Mouse (Mus musculus) liver, embryonic 13.5 days (tissue): ENCODE measurements around the gene Rbmxl2. TPM values are rescaled to one million over a fixed set of nuclear protein-coding genes. Genes with fewer than 3 reads are reported as not detected.

Experiments
- ATAC-seq: fragments of 200-750 bp; cut with Nextera tagmentation; 2 replicates; pipeline ENCODE4 v1.8.0; 2017; ENCODE audit warnings: low read depth, mild to moderate bottlenecking, moderate number of reproducible peaks, moderate library complexity
- DNase-seq: peaks from one replicate; pipeline ENCODE4 v3.0.0; 2022
- H3K27ac ChIP-seq: fragments of 300-500 bp; sonication (generic); 2 replicates; pipeline ENCODE4 v1.5.1; 2015; ENCODE audit warnings: moderate library complexity, mild to moderate bottlenecking, inconsistent platforms
- H3K27me3 ChIP-seq: fragments of 300-500 bp; sonication (generic); 2 replicates; pipeline ENCODE4 v1.6.1; 2015; ENCODE audit warnings: mild to moderate bottlenecking, inconsistent platforms
- H3K36me3 ChIP-seq: fragments of 300-500 bp; sonication (generic); 2 replicates; pipeline ENCODE4 v1.6.1; 2015; ENCODE audit warnings: mild to moderate bottlenecking, inconsistent platforms
- H3K4me1 ChIP-seq: fragments of 300-500 bp; sonication (generic); replicated peaks from 2 replicates; pipeline ENCODE4 v1.6.1; 2015; ENCODE audit warnings: inconsistent platforms
- H3K4me2 ChIP-seq: fragments of 300-500 bp; sonication (generic); 2 replicates; pipeline ENCODE4 v1.6.1; 2015; ENCODE audit warnings: inconsistent platforms, mild to moderate bottlenecking, moderate library complexity
- H3K4me3 ChIP-seq: fragments of 300-500 bp; sonication (generic); replicated peaks from 2 replicates; pipeline ENCODE4 v1.5.1; 2015; ENCODE audit warnings: mild to moderate bottlenecking, inconsistent platforms
- H3K9ac ChIP-seq: fragments of 300-500 bp; sonication (generic); 2 replicates; pipeline ENCODE4 v1.6.1; 2015; ENCODE audit warnings: mild to moderate bottlenecking, inconsistent platforms
- H3K9me3 ChIP-seq: fragments of 300-500 bp; sonication (generic); replicated peaks from 2 replicates; pipeline ENCODE4 v1.6.1; 2016; ENCODE audit warnings: inconsistent platforms
- WGBS: fragments of 180-500 bp; shearing (Covaris S2); methylation state at CpG from one replicate; pipeline ENCODE4 v1.1.7; 2015; ENCODE audit not compliant: insufficient replicate concordance; 5-methylcytosine and 5-hydroxymethylcytosine counted together
- polyA plus RNA-seq: library from polyadenylated mRNA; unstranded; fragments of >200 nt; fragmentation: Nextera tagmentation; extraction: Ambion mirVana; gene quantifications from 2 replicates; pipeline ENCODE4 v1.2.1, GENCODE M21; 2015

The Rbmxl2 gene
- not detected in 2 replicates for polyA plus RNA-seq

- H3K9ac ChIP-seq, result no peak within 1 kb of the TSS
- no peak within 1 kb of the TSS for H3K27ac ChIP-seq
- DNase-seq, result no peak
- peaks cover 39% of the 10 kb centered on the region for H3K27me3 ChIP-seq
- H3K4me2 ChIP-seq, result no peak within 1 kb of the TSS
- no peak for ATAC-seq
- H3K9me3 ChIP-seq, result peaks cover 15% of the 10 kb centered on the region
- no peaks in the 10 kb centered on the region for H3K4me1 ChIP-seq
- 34% methylated on average over 66 of the region's 70 CpGs for WGBS
- H3K4me3 ChIP-seq, result 0 out of 2 replicates have a peak within 1 kb of the TSS, but pooled peaks have one; percentile 3
- H3K36me3 ChIP-seq, result no peaks in the 10 kb centered on the region
Observed at GRCm38 (mm10) chr7:107209204-107209860, at the start of gene Rbmxl2. Rbmxl2 (plus strand) TSS chr7:107209445.

GRCm38 (mm10) chr7:107166690-107167089 is 42.6 kb upstream of the Rbmxl2 start, which contains the start of gene Nlrp14:
Nlrp14 (plus strand) TSS chr7:107166990.
- no peak within 1 kb of the TSS for H3K4me3 ChIP-seq
- DNase-seq (no peak), ATAC-seq (no peak)
- H3K4me2 ChIP-seq, result no peak within 1 kb of the TSS
- H3K4me1 ChIP-seq, result no peaks in the 10 kb centered on the region
- no peak within 1 kb of the TSS for H3K27ac ChIP-seq
- no peaks in the 10 kb centered on the region for H3K27me3 ChIP-seq
- 63% methylated on average over 10 of the region's 10 CpGs for WGBS
- no peak within 1 kb of the TSS for H3K9ac ChIP-seq
- H3K9me3 ChIP-seq, result no peaks in the 10 kb centered on the region
- H3K36me3 ChIP-seq, result no peaks in the 10 kb centered on the region

- WGBS, result 41% methylated on average over 2 of the region's 2 CpGs
- Histone ChIP-seq H3K9ac (no peak overlapping the region), H3K36me3 (no peaks in the 10 kb centered on the region), H3K4me1 (no peaks in the 10 kb centered on the region), H3K4me2 (no peak overlapping the region), H3K27ac (no peak overlapping the region), H3K27me3 (no peaks in the 10 kb centered on the region), H3K4me3 (no peak overlapping the region), H3K9me3 (no peaks in the 10 kb centered on the region)
- ATAC-seq (no peak), DNase-seq (no peak)
Observed at GRCm38 (mm10) chr7:107180406-107180805, 28.8 kb upstream of the Rbmxl2 start.

GRCm38 (mm10) chr7:107201817-107202216 is 7.4 kb upstream of the Rbmxl2 start:
- Histone ChIP-seq H3K4me1 (no peaks in the 10 kb centered on the region), H3K27ac (no peak overlapping the region), H3K4me2 (no peak overlapping the region), H3K36me3 (no peaks in the 10 kb centered on the region), H3K4me3 (no peak overlapping the region), H3K27me3 (no peaks in the 10 kb centered on the region), H3K9ac (no peak overlapping the region), H3K9me3 (no peaks in the 10 kb centered on the region)
- DNase-seq (no peak), ATAC-seq (no peak)
- WGBS, result 26% methylated on average over 3 of the region's 3 CpGs

- WGBS, result 80% methylated on average over 3 of the region's 3 CpGs
- Histone ChIP-seq H3K9ac (no peak overlapping the region), H3K27ac (no peak overlapping the region), H3K27me3 (peaks cover 39% of the 10 kb centered on the region), H3K9me3 (peaks cover 15% of the 10 kb centered on the region), H3K36me3 (no peaks in the 10 kb centered on the region), H3K4me3 (no peak overlapping the region), H3K4me1 (no peaks in the 10 kb centered on the region), H3K4me2 (no peak overlapping the region)
- ATAC-seq (no peak), DNase-seq (no peak)
Observed at GRCm38 (mm10) chr7:107207843-107208242, 1.4 kb upstream of the Rbmxl2 start.

GRCm38 (mm10) chr7:107210126-107210576 is 906 bp downstream of the Rbmxl2 start:
- H3K4me2 ChIP-seq, result no peak overlapping the region
- no peaks in the 10 kb centered on the region for H3K36me3 ChIP-seq
- H3K4me1 ChIP-seq, result no peaks in the 10 kb centered on the region
- H3K4me3 ChIP-seq, result 0 out of 2 replicates have a peak overlapping the region, but pooled peaks have one; percentile 3
- DNase-seq (no peak), ATAC-seq (no peak)
- H3K9me3 ChIP-seq, result peaks cover 15% of the 10 kb centered on the region
- H3K27me3 ChIP-seq, result peaks cover 39% of the 10 kb centered on the region
- H3K27ac ChIP-seq, result no peak overlapping the region
- 25% methylated on average over 66 of the region's 77 CpGs for WGBS
- H3K9ac ChIP-seq, result no peak overlapping the region

- Histone ChIP-seq H3K4me2 (no peak overlapping the region), H3K4me3 (no peak overlapping the region), H3K4me1 (no peaks in the 10 kb centered on the region), H3K27ac (no peak overlapping the region), H3K9me3 (no peaks in the 10 kb centered on the region), H3K27me3 (peaks cover 11% of the 10 kb centered on the region), H3K36me3 (no peaks in the 10 kb centered on the region), H3K9ac (no peak overlapping the region)
- ATAC-seq, result no peak
- DNase-seq, result no peak
Observed at GRCm38 (mm10) chr7:107215723-107216122, 6.5 kb downstream of the Rbmxl2 start.

- no peaks in the 10 kb centered on the region for H3K4me1 ChIP-seq
- no peak overlapping the region for H3K4me2 ChIP-seq
- no peak overlapping the region for H3K9ac ChIP-seq
- 47% methylated on average over 2 of the region's 2 CpGs for WGBS
- H3K9me3 ChIP-seq, result no peaks in the 10 kb centered on the region
- H3K27ac ChIP-seq, result no peak overlapping the region
- no peak overlapping the region for H3K4me3 ChIP-seq
- ATAC-seq (no peak), DNase-seq (no peak)
- H3K27me3 ChIP-seq, result no peaks in the 10 kb centered on the region
- no peaks in the 10 kb centered on the region for H3K36me3 ChIP-seq
Observed at GRCm38 (mm10) chr7:107216845-107217244, 7.6 kb downstream of the Rbmxl2 start.

GRCm38 (mm10) chr7:107236854-107237253 is 27.6 kb downstream of the Rbmxl2 start:
- no peaks in the 10 kb centered on the region for H3K27me3 ChIP-seq
- H3K4me1 ChIP-seq, result no peaks in the 10 kb centered on the region
- H3K4me2 ChIP-seq, result no peak overlapping the region
- H3K9me3 ChIP-seq, result no peaks in the 10 kb centered on the region
- no peaks in the 10 kb centered on the region for H3K36me3 ChIP-seq
- H3K27ac ChIP-seq, result no peak overlapping the region
- H3K4me3 ChIP-seq, result no peak overlapping the region
- ATAC-seq, result no peak
- 49% methylated on average over 3 of the region's 3 CpGs for WGBS
- H3K9ac ChIP-seq, result no peak overlapping the region
- DNase-seq, result no peak

- WGBS, result 58% methylated on average over 3 of the region's 3 CpGs
- no peaks in the 10 kb centered on the region for H3K4me1 ChIP-seq
- H3K9me3 ChIP-seq, result no peaks in the 10 kb centered on the region
- H3K9ac ChIP-seq, result no peak overlapping the region
- H3K36me3 ChIP-seq, result no peaks in the 10 kb centered on the region
- H3K4me3 ChIP-seq, result no peak overlapping the region
- no peak overlapping the region for H3K27ac ChIP-seq
- no peaks in the 10 kb centered on the region for H3K27me3 ChIP-seq
- no peak overlapping the region for H3K4me2 ChIP-seq
- no peak for ATAC-seq
- DNase-seq, result no peak
Observed at GRCm38 (mm10) chr7:107237498-107237897, 28.3 kb downstream of the Rbmxl2 start.

- Histone ChIP-seq H3K4me1 (no peaks in the 10 kb centered on the region), H3K27me3 (no peaks in the 10 kb centered on the region), H3K9me3 (no peaks in the 10 kb centered on the region), H3K36me3 (no peaks in the 10 kb centered on the region), H3K27ac (no peak overlapping the region), H3K4me3 (no peak overlapping the region), H3K9ac (no peak overlapping the region), H3K4me2 (no peak overlapping the region)
- no peak for DNase-seq
- 59% methylated on average over 5 of the region's 5 CpGs for WGBS
- no peak for ATAC-seq
Observed at GRCm38 (mm10) chr7:107241371-107241883, 32.2 kb downstream of the Rbmxl2 start.
